Mouse (Mus musculus) embryonic facial prominence, embryonic 14.5 days (tissue): ENCODE results near the gene Cox7a2l. TPM values are rescaled to one million over a fixed set of nuclear protein-coding genes. Genes with fewer than 3 reads are reported as not detected.

Experiments
- ATAC-seq: fragments of 200-750 bp; cut with Nextera tagmentation; 2 replicates; pipeline ENCODE4 v1.8.0; 2017; ENCODE audit warnings: low read depth, moderate number of reproducible peaks, moderate TSS enrichment
- DNase-seq: peaks from one replicate; pipeline ENCODE4 v3.0.0-alpha.2; 2015; ENCODE audit warnings: low spot score
- H3K27ac ChIP-seq: fragments of 300-500 bp; sonication (generic); replicated peaks from 2 replicates; pipeline ENCODE4 v1.5.1; 2014; ENCODE audit warnings: low read depth, mild to moderate bottlenecking, low read length, moderate library complexity
- H3K27me3 ChIP-seq: fragments of 300-500 bp; sonication (generic); replicated peaks from 2 replicates; pipeline ENCODE4 v1.6.1; 2014; ENCODE audit warnings: low read length; ENCODE audit not compliant: control insufficient read depth, insufficient read depth
- H3K36me3 ChIP-seq: fragments of 300-500 bp; sonication (generic); 2 replicates; pipeline ENCODE4 v1.6.1; 2014; ENCODE audit warnings: low read length, mixed read lengths; ENCODE audit not compliant: control insufficient read depth, insufficient read depth
- H3K4me1 ChIP-seq: fragments of 300-500 bp; sonication (generic); 2 replicates; pipeline ENCODE4 v1.6.1; 2014; ENCODE audit warnings: antibody characterized with exemption, low read length; ENCODE audit not compliant: control insufficient read depth, insufficient read depth
- H3K4me2 ChIP-seq: fragments of 300-500 bp; sonication (generic); 2 replicates; pipeline ENCODE4 v1.6.1; 2014; ENCODE audit warnings: low read depth, mild to moderate bottlenecking, low read length, moderate library complexity, mixed read lengths
- H3K4me3 ChIP-seq: fragments of 300-500 bp; sonication (generic); 2 replicates; pipeline ENCODE4 v1.5.1; 2014; ENCODE audit warnings: low read depth, mild to moderate bottlenecking, low read length
- H3K9ac ChIP-seq: fragments of 300-500 bp; sonication (generic); 2 replicates; pipeline ENCODE4 v1.6.1; 2014; ENCODE audit warnings: low read depth, mild to moderate bottlenecking, low read length, moderate library complexity, mixed read lengths
- H3K9me3 ChIP-seq: fragments of 300-500 bp; sonication (generic); 2 replicates; pipeline ENCODE4 v1.6.1; 2016; ENCODE audit warnings: low read length; ENCODE audit not compliant: control insufficient read depth
- WGBS: fragments of 180-500 bp; shearing (Covaris S2); extraction: QIAGEN DNeasy Blood & Tissue Kit; methylation state at CpG from one replicate; pipeline ENCODE4 v1.1.7; 2014; 5-methylcytosine and 5-hydroxymethylcytosine counted together
- polyA plus RNA-seq: library from polyadenylated mRNA; unstranded; fragments of >200 nt; fragmentation: Nextera tagmentation; extraction: Ambion mirVana; gene quantifications from 2 replicates; pipeline ENCODE4 v1.2.1, GENCODE M21; 2014

Cox7a2l gene
- polyA plus RNA-seq, 1 experiment from 2014 or later = 193 TPM

DNA sequence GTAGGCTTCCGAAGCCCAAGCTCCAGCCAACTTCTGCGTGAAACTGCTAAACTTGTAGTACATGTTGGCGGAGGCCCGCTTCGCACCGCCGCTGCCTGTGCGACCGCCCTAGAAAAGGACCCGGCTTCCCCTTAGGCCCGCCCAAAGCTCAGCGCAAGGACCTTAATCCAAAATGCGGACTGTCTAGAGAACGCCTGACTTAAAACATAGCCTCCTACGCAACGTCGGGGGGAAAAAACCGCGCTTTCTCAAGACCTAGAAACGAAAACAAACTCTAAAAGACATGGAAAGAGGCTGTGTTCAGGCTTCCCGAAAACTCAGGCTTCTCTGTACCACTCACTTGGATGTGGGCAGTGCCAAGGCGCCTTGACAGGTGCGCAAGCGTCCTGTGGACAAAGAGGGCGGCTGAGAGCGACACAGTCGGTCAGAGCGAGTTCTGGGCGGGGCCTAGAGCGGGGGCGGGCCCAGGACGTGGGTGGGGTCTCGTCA lies 2.9 kb downstream of the Cox7a2l start:
- Histone ChIP-seq H3K4me1 (peaks cover 14% of the 10 kb centered on the region), H3K36me3 (no peaks in the 10 kb centered on the region), H3K9ac (peak overlapping the region; percentile 97), H3K27ac (peak overlapping the region; percentile 73), H3K4me2 (peak overlapping the region; percentile 77), H3K4me3 (peak overlapping the region; percentile 93), H3K27me3 (no peaks in the 10 kb centered on the region), H3K9me3 (no peaks in the 10 kb centered on the region)
- peak; percentile 99 for ATAC-seq
- under 1% methylated on average over 32 of the region's 33 CpGs for WGBS
- peak; percentile 97 for DNase-seq

DNA sequence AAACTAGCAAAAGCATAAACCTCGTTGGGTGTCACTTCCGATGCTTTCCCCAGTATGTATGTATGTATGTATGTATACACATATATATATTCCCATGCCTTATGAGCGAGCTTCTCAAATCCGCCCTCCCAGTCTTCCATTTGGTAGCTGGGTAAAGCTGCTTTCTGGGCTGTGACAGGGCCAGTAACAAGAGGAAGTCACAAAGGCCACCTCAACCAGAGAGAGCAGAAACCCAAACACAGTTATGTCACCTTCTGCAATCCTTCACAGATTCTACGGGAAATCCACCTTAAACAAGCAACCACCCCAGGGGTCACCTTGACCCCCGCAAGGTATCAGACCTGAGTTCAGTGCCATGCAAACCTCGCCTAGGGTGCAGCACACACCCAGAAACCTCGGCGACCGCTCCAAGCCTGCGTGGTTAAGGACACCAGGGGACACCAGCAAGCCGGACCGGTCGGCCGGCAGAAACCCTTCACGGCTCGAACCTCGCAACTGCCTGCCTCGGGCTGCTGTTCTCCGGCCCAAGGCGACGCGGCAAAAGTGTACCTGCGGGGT lies 3.4 kb downstream of the Cox7a2l start:
- DNase-seq = no peak
- peak; percentile 42 for ATAC-seq

DNA sequence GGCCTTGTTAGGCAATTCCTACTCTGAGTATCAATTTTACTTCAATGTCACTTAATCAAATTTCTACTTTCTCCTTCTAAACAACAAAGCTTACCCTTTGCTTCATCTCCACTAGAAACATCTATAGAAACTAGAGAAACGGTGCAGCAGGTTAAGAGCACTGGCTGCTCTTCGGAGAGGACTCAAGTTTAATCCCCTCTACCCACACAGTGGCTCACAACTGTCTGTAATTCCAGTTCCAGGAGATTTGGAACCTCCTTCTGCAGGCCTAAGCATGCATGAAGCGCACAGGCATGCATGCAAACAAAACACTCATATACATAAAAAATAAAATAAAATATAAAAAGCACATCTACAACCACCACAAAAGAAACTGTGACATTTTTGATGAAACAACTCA lies 5.0 kb downstream of the Cox7a2l start:
- Histone ChIP-seq H3K4me1 (peaks cover 14% of the 10 kb centered on the region), H3K36me3 (no peaks in the 10 kb centered on the region), H3K4me2 (0 out of 2 replicates have a peak overlapping the region, but pooled peaks have one; percentile 77), H3K4me3 (no peak overlapping the region), H3K27me3 (no peaks in the 10 kb centered on the region), H3K9me3 (no peaks in the 10 kb centered on the region), H3K9ac (no peak overlapping the region), H3K27ac (no peak overlapping the region)
- WGBS = 83% methylated on average over 3 of the region's 3 CpGs
- DNase-seq (no peak), ATAC-seq (no peak)

More for the DNA sequence above, 3.4 kb downstream of the Cox7a2l start:
- H3K27ac ChIP-seq = peak overlapping the region; percentile 73
- WGBS = 2% methylated on average over 19 of the region's 24 CpGs
- peaks cover 14% of the 10 kb centered on the region for H3K4me1 ChIP-seq
- no peaks in the 10 kb centered on the region for H3K9me3 ChIP-seq
- no peaks in the 10 kb centered on the region for H3K36me3 ChIP-seq
- peak overlapping the region; percentile 93 for H3K4me3 ChIP-seq
- H3K9ac ChIP-seq = peak overlapping the region; percentile 97
- no peaks in the 10 kb centered on the region for H3K27me3 ChIP-seq
- peak overlapping the region; percentile 77 for H3K4me2 ChIP-seq

DNA sequence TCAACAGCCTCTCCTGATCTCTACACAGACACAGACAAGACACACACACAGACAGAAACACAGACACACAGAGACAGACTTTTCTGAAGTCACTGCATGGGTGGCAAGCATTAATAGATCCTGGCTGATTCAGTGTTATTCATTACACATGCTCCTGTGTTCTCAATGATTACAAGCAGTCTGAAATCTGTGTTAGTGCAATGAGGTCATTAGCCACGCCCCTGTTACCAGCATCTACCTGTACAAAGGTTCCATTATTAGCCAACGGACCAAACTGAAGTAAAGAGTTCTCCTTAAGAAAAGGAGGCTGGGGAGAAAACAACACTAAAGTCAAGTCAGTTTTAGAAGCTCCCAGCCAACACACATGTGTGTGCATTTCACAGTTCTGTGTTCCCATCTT lies 13.4 kb downstream of the Cox7a2l start:
- DNase-seq (no peak), ATAC-seq (no peak)
- Histone ChIP-seq H3K9me3 (no peaks in the 10 kb centered on the region), H3K27me3 (no peaks in the 10 kb centered on the region), H3K36me3 (peaks cover 44% of the 10 kb centered on the region), H3K27ac (no peak overlapping the region), H3K4me2 (no peak overlapping the region), H3K9ac (no peak overlapping the region), H3K4me1 (no peaks in the 10 kb centered on the region), H3K4me3 (no peak overlapping the region)
- WGBS = 86% methylated on average over 2 of the region's 2 CpGs

DNA sequence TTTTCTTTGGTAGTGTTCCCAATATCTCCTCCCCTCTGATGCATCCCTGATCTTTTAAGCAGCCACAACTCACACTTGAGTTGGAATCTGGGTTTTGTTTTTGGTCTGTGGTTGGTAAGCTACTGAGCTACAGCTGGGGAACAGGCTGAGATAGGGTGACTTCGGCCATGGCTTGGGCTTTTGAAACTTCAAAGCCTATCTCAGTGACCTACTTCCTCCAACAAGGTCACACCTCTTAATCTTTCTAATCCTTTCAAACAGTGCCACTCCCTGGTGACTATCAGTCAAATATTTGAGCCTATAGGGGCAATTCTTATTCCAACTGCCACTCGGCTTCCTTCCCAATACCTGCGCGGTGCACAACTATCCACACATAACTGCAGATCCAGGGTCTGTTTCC lies 17.4 kb downstream of the Cox7a2l start:
- no peak for ATAC-seq
- peaks cover 61% of the 10 kb centered on the region for H3K36me3 ChIP-seq

DNA sequence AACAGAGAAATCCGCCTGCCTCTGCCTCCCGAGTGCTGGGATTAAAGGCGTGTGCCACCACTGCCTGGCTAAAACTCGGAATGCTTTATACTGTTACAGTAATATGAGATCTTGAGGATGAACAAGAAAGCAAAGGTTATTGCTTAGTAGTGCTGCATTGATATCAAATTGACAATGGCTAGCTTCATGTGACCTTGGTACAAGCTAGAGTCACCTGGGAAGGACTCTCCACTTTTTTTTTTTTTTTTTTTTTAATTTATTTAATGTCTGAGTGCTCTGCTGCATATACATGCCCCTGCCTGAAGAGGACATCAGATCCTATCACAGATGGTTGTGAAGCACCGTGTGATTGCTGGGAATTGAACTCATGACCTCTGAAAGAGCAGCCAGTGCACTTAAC lies 18.2 kb downstream of the Cox7a2l start:
- 91% methylated on average over 5 of the region's 5 CpGs for WGBS
- DNase-seq = no peak
- Histone ChIP-seq H3K36me3 (peaks cover 60% of the 10 kb centered on the region), H3K9me3 (peaks cover 13% of the 10 kb centered on the region), H3K27ac (no peak overlapping the region), H3K4me3 (no peak overlapping the region), H3K27me3 (no peaks in the 10 kb centered on the region), H3K9ac (no peak overlapping the region), H3K4me1 (no peaks in the 10 kb centered on the region), H3K4me2 (no peak overlapping the region)
- ATAC-seq = no peak

More for the DNA sequence above, 17.4 kb downstream of the Cox7a2l start:
- Histone ChIP-seq H3K27ac (no peak overlapping the region), H3K4me2 (no peak overlapping the region), H3K9ac (no peak overlapping the region), H3K27me3 (no peaks in the 10 kb centered on the region), H3K4me3 (no peak overlapping the region), H3K9me3 (peaks cover 13% of the 10 kb centered on the region), H3K4me1 (no peaks in the 10 kb centered on the region)
- no peak for DNase-seq
- WGBS = 93% methylated on average over 4 of the region's 4 CpGs

DNA sequence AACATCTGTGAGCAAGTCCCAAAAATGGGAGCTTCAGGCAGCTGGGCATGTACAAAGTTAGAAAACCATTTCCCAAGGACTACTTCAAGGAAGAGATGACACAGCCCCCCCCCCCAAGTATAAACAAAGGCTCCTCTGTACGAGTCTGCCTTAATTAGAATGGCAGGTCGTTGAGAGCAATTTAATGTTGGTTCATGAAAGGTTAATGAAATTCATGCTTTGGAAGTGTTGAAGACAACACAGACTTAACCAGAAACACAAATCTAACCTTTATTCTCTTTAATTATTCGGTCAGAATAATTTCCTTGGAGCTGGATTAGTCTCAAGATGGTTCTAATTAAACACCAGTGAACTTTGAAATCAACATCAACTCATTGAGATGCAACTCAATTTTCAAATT lies 29.4 kb downstream of the Cox7a2l start:
- no peak overlapping the region for H3K9ac ChIP-seq
- 0 out of 2 replicates have a peak, but pooled peaks cover 8% of the 10 kb centered on the region for H3K9me3 ChIP-seq
- ATAC-seq (no peak), DNase-seq (no peak)
- no peak overlapping the region for H3K4me2 ChIP-seq
- no peak overlapping the region for H3K27ac ChIP-seq
- no peaks in the 10 kb centered on the region for H3K36me3 ChIP-seq
- H3K4me1 ChIP-seq = no peaks in the 10 kb centered on the region
- 50% methylated on average over 3 of the region's 3 CpGs for WGBS
- H3K27me3 ChIP-seq = no peaks in the 10 kb centered on the region
- no peak overlapping the region for H3K4me3 ChIP-seq

DNA sequence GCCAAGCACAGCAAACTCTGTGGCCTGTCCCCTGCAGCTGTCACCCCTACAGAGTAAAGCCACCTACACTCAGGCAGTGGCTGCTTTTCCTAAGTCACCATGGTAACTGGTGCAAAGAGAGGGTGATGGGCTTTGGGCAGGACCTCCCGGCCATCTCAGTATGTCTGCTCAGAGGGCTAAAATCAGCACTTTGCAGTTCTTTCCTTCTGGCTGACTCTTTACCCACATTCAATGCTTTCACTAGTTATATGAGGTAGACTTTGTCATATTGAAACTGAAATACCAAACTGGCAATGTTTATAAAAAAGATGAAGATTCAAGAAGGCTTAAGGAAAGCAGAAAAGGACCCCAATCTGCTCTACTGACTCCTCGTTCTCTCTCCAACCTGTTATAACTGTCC lies 33.3 kb downstream of the Cox7a2l start:
- Histone ChIP-seq H3K27me3 (no peaks in the 10 kb centered on the region), H3K36me3 (peaks cover 30% of the 10 kb centered on the region), H3K9me3 (no peaks in the 10 kb centered on the region), H3K4me3 (no peak overlapping the region), H3K4me1 (no peaks in the 10 kb centered on the region), H3K9ac (no peak overlapping the region), H3K27ac (no peak overlapping the region), H3K4me2 (no peak overlapping the region)
- DNase-seq = no peak
- 81% methylated on average over 2 of the region's 2 CpGs for WGBS
- no peak for ATAC-seq
